7 mouse cellular contexts compared by ENCODE assay signal in the genomic region with DNA sequence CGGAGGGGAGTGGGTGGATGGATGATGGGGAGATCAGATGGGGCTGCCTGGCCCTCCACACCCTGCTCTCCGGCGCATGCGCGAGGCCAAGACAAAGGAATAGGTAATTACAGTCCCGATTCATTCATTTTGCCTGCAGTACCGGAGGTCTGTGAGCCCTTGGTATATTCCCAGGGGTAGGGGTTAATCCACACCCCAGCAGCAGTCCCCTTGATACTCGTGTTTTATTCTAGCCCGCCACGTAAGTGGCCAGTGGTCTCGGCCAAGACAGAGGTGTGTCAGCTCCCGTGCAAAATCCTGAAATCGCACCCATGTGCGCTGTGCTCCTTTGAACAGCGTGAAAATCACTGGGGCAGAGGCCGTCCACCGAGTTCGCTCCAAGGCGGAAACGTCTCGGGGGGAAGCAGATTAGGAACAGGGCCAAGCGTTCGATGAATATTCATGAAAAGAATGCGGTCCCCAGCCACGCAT. TPM values are rescaled to one million over a fixed set of nuclear protein-coding genes. Genes with fewer than 3 reads are reported as not detected.
DNase-seq lines count a peak whose midpoint lies in the region; ATAC-seq and TF ChIP-seq lines count a peak whose summit lies in the region.

No protein-coding gene starts in this region.

- WGBS in forebrain, embryonic 10.5 days: under 1% methylated on average over 25 of the region's 25 CpGs
- under 1% methylated on average over 25 of the region's 25 CpGs for WGBS in hindbrain, embryonic 10.5 days

- H3K9me3 ChIP-seq in forebrain, embryonic 10.5 days: no peaks in the 10 kb centered on the region
- H3K9me3 ChIP-seq in hindbrain, embryonic 10.5 days: no peaks in the 10 kb centered on the region

- no peak for TF ChIP-seq CTCF in bone marrow macrophage, adult 2 months (IDR thresholded peaks at IDR 0.05; ENCODE audit: low read depth, low read length)

- ATAC-seq in megakaryocyte progenitor cell, adult 5-6 weeks (replicated peaks; ENCODE audit: poor library complexity): peak; percentile 40

- no peaks in the 10 kb centered on the region for H3K27me3 ChIP-seq in forebrain, embryonic 10.5 days (ENCODE audit: poor library complexity, severe bottlenecking)
- no peaks in the 10 kb centered on the region for H3K27me3 ChIP-seq in hindbrain, embryonic 10.5 days (ENCODE audit: insufficient read depth, poor library complexity, severe bottlenecking)
- H3K27me3 ChIP-seq in splenic B cell, adult 2 months (ENCODE audit: control insufficient read depth, insufficient read depth, low read length, poor library complexity, severe bottlenecking): no peaks in the 10 kb centered on the region

- TF ChIP-seq POLR2A in bone marrow macrophage, adult 2 months (IDR thresholded peaks at IDR 0.05; ENCODE audit: borderline replicate concordance, low read depth, low read length): no peak

- peaks cover 26% of the 10 kb centered on the region for H3K36me3 ChIP-seq in forebrain, embryonic 10.5 days (replicated peaks)
- H3K36me3 ChIP-seq in hindbrain, embryonic 10.5 days: peaks cover 32% of the 10 kb centered on the region
- H3K36me3 ChIP-seq in splenic B cell, adult 2 months (ENCODE audit: control insufficient read depth, insufficient read depth, low read length, poor library complexity, severe bottlenecking): no peaks in the 10 kb centered on the region

- H3K27ac ChIP-seq in bone marrow macrophage, adult 2 months (ENCODE audit: insufficient read depth, low read depth, low read length): peak overlapping the region; percentile 55
- H3K27ac ChIP-seq in forebrain, embryonic 10.5 days: peak overlapping the region; percentile 97
- peak overlapping the region; percentile 99 for H3K27ac ChIP-seq in hindbrain, embryonic 10.5 days

- peaks cover 9% of the 10 kb centered on the region for H3K4me1 ChIP-seq in bone marrow macrophage, adult 2 months (ENCODE audit: control insufficient read depth, insufficient read depth, low read length)
- peaks cover 52% of the 10 kb centered on the region for H3K4me1 ChIP-seq in forebrain, embryonic 10.5 days
- peaks cover 54% of the 10 kb centered on the region for H3K4me1 ChIP-seq in hindbrain, embryonic 10.5 days (replicated peaks)

- peak; percentile 79 for DNase-seq in Muller cell, postnatal 12 days (ENCODE audit: inconsistent ontology term)
- peak; percentile 90 for DNase-seq in forebrain, embryonic 10.5 days (ENCODE audit: extremely low spot score, low spot score)
- peak; percentile 91 for DNase-seq in hindbrain, embryonic 10.5 days (ENCODE audit: low spot score)
- DNase-seq in left cerebral cortex, adult 11 months (ENCODE audit: low spot score): peak; percentile 62
- DNase-seq in splenic B cell, adult 2 months (ENCODE audit: low read depth, low spot score): peak; percentile 25

- peak overlapping the region; percentile 81 for H3K4me3 ChIP-seq in bone marrow macrophage, adult 2 months (ENCODE audit: insufficient read depth, low read length)
- peak overlapping the region; percentile 94 for H3K4me3 ChIP-seq in forebrain, embryonic 10.5 days
- peak overlapping the region; percentile 97 for H3K4me3 ChIP-seq in hindbrain, embryonic 10.5 days

RNA-seq across cellular contexts. Expression of gene Basp1, which starts 1.4 kb away (rescaled TPM):
- polyA plus RNA-seq in bone marrow macrophage, adult 2 months (2012; ENCODE audit: insufficient read depth, insufficient read length, missing spikeins): 237 and 240 TPM in 2 replicates
- polyA plus RNA-seq in forebrain, embryonic 10.5 days (2016; fragmentation: Nextera tagmentation; extraction: Ambion mirVana): 30.6 and 35.0 TPM in 2 replicates
- 48.6 and 77.4 TPM in 2 replicates for polyA plus RNA-seq in hindbrain, embryonic 10.5 days (2016; fragmentation: Nextera tagmentation; extraction: Ambion mirVana)
- total RNA-seq in megakaryocyte progenitor cell, adult 5-6 weeks (2015): 3.8 and 5.3 TPM in 2 replicates
- 3.0 and 4.7 TPM in 2 replicates for total RNA-seq in megakaryocyte progenitor cell, adult 5-6 weeks (2017)

Comparison
In these comparisons a context has a peak if more than half of its experiments do, and no peak if none do; other contexts are left out.
1. Peak in every context shown above with its lines: DNase-seq, ATAC-seq, H3K4me3 ChIP-seq and H3K27ac ChIP-seq.
2. DNase-seq: peak in every context shown above with its lines; median percentile 91 in hindbrain, embryonic 10.5 days; 90 in forebrain, embryonic 10.5 days; 79 in Muller cell, postnatal 12 days; 62 in left cerebral cortex, adult 11 months; 25 in splenic B cell, adult 2 months.